Mouse (Mus musculus) heart, postnatal 14 days (tissue): Measurements from ENCODE around the gene Lmln. TPM values are rescaled to one million over a fixed set of nuclear protein-coding genes. Genes with fewer than 3 reads are reported as not detected.
"Not testable (repeated sequence)": the region's sequence is repeated elsewhere in the genome, so short reads cannot be mapped to it uniquely, and the experiment has no call there.

Experiments used
- DNase-seq, 2 experiments: peaks; one replicate each; pipeline ENCODE4 v3.0.0; 2021 to 2022
- intact Hi-C: fragments of 180-260 bp; cut with DNase I; formaldehyde crosslinking; loops from one replicate; pipeline ENCODE4 v1.15.1; 2025
- total RNA-seq, 2 experiments: library from RNA; stranded (reverse); gene quantifications; 2 replicates each; pipeline ENCODE4 v1.2.3; 2021

Gene Lmln
- total RNA-seq, 2 experiments from 2014 or later: 1.9 to 5.0 TPM

- peak; percentile 24 to 29 for DNase-seq
- intact Hi-C loops: no loop called here
Observed at GRCm38 (mm10) chr16:33123938-33124820, 61.9 kb downstream of the Lmln start.

- intact Hi-C loops: no loop called here
- DNase-seq: peak in 1 of 2 experiments; percentile 12
Observed at GRCm38 (mm10) chr16:33127052-33127451, 64.7 kb downstream of the Lmln start.

GRCm38 (mm10) chr16:33130731-33131130 lies 68.4 kb downstream of the Lmln start:
- intact Hi-C loops: no loop called here
- DNase-seq: peak; percentile 21 to 51

GRCm38 (mm10) chr16:33133186-33133585 lies 70.9 kb downstream of the Lmln start:
- DNase-seq: no peak
- intact Hi-C loops: no loop called here

GRCm38 (mm10) chr16:33135167-33135566 lies 72.8 kb downstream of the Lmln start:
- DNase-seq: no peak
- intact Hi-C loops: no loop called here

GRCm38 (mm10) chr16:33139061-33139460 lies 76.7 kb downstream of the Lmln start:
- intact Hi-C loops, DNase-seq: not testable (repeated sequence)

GRCm38 (mm10) chr16:33141758-33142280 lies 79.5 kb downstream of the Lmln start:
- no peak for DNase-seq
- intact Hi-C loops: no loop called here

GRCm38 (mm10) chr16:33143452-33143851 lies 81.1 kb downstream of the Lmln start:
- DNase-seq: no peak
- intact Hi-C loops: no loop called here

- intact Hi-C loops: no loop called here
- no peak for DNase-seq
Observed at GRCm38 (mm10) chr16:33146185-33146584, 83.9 kb downstream of the Lmln start.

GRCm38 (mm10) chr16:33148135-33148534 lies 85.8 kb downstream of the Lmln start:
- no peak for DNase-seq

GRCm38 (mm10) chr16:33150875-33151274 lies 88.6 kb downstream of the Lmln start:
- not testable (repeated sequence) for DNase-seq
- intact Hi-C loops: loop anchor here (10.0 kb wide), 1 partner anchor 336 kb away; the partner anchor contains the start of gene Smbd1

More at GRCm38 (mm10) chr16:33148135-33148534, 85.8 kb downstream of the Lmln start:
- intact Hi-C loops: no loop called here

GRCm38 (mm10) chr16:33151558-33151957 lies 89.2 kb downstream of the Lmln start:
- intact Hi-C loops: loop anchor here (10.0 kb wide), 1 partner anchor 337 kb away; the partner anchor contains the start of gene Smbd1

GRCm38 (mm10) chr16:33154992-33155391 lies 92.7 kb downstream of the Lmln start:
- intact Hi-C loops: loop anchor here (1.0 to 10.0 kb wide), 2 partner anchors 131 to 340 kb away; partner anchors contain the start of gene Smbd1
- peak; percentile 24 to 47 for DNase-seq

More at GRCm38 (mm10) chr16:33151558-33151957, 89.2 kb downstream of the Lmln start:
- no peak for DNase-seq

GRCm38 (mm10) chr16:33158006-33158405 lies 95.7 kb downstream of the Lmln start:
- DNase-seq: no peak
- intact Hi-C loops: loop anchor here (10.0 kb wide), 1 partner anchor 343 kb away; the partner anchor contains the start of gene Smbd1

GRCm38 (mm10) chr16:33158590-33159071 lies 96.3 kb downstream of the Lmln start:
- no peak for DNase-seq
- intact Hi-C loops: loop anchor here (10.0 kb wide), 1 partner anchor 344 kb away; the partner anchor contains the start of gene Smbd1

GRCm38 (mm10) chr16:33159363-33159762 lies 97.0 kb downstream of the Lmln start:
- intact Hi-C loops: loop anchor here (10.0 kb wide), 1 partner anchor 345 kb away; the partner anchor contains the start of gene Smbd1
- no peak for DNase-seq

- peak; percentile 52 to 67 for DNase-seq
Observed at GRCm38 (mm10) chr16:33163330-33164090, 101.2 kb downstream of the Lmln start.

GRCm38 (mm10) chr16:33166284-33166683 lies 104.0 kb downstream of the Lmln start:
- intact Hi-C loops: not testable (repeated sequence)
- DNase-seq: peak; percentile 15 to 47

More at GRCm38 (mm10) chr16:33163330-33164090, 101.2 kb downstream of the Lmln start:
- intact Hi-C loops: no loop called here

- no peak for DNase-seq
- intact Hi-C loops: no loop called here
Observed at GRCm38 (mm10) chr16:33167537-33167936, 105.2 kb downstream of the Lmln start.

- intact Hi-C loops: no loop called here
- no peak for DNase-seq
Observed at GRCm38 (mm10) chr16:33169471-33170034, 107.2 kb downstream of the Lmln start.
